Mouse (Mus musculus): ENCODE data around the gene Hdgfl2. TPM values are rescaled to one million over a fixed set of nuclear protein-coding genes. Genes with fewer than 3 reads are reported as not detected.
"Not testable (repeated sequence)": the region's sequence is repeated elsewhere in the genome, so short reads cannot be mapped to it uniquely, and the experiment has no call there.

The Hdgfl2 gene
- polyA plus RNA-seq, 1 experiment from 2014 or later: 150 TPM

DNA sequence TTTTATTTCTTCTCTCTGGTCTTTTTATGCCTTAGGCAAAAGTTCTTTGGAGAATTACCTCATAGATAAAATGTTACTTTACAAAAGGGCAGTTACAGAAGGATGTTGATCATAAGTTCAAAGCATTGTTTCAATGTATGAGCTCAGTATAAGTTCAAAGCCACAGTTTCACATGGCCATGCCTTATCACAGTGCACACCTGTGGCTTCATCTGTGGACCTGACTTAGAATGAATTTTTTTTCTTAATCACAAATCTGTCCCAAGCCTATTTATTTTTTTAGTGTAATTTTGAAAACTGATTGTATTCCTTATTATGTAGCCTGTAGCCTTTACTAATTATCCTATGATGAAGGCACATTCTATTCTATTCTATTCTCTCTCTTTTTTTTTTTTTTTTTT, 24.5 kb upstream of the Hdgfl2 start:
- ATAC-seq (replicated peaks; ENCODE audit: low FRiP score) (no peak), DNase-seq (ENCODE audit: low spot score) (no peak)
- H3K4me1 ChIP-seq (replicated peaks; ENCODE audit: control insufficient read depth, insufficient read depth, low read length): no peaks in the 10 kb centered on the region
- H3K27me3 ChIP-seq (ENCODE audit: control insufficient read depth, insufficient read depth, low read length): no peaks in the 10 kb centered on the region
- no peaks in the 10 kb centered on the region for H3K9me3 ChIP-seq (ENCODE audit: control insufficient read depth, low read length)
- H3K9ac ChIP-seq (ENCODE audit: low read length): no peak overlapping the region
- H3K27ac ChIP-seq (ENCODE audit: low read depth, low read length): no peak overlapping the region
- no peak overlapping the region for H3K4me3 ChIP-seq (ENCODE audit: low read depth, low read length)
- no peak overlapping the region for H3K4me2 ChIP-seq (ENCODE audit: low read depth, low read length, severe bottlenecking)
- peaks cover 31% of the 10 kb centered on the region for H3K36me3 ChIP-seq (ENCODE audit: control insufficient read depth, insufficient read depth, low read length)

GRCm38 (mm10) chr17:56055945-56056678, 23.3 kb upstream of the Hdgfl2 start:
- Histone ChIP-seq H3K4me3 (ENCODE audit: low read depth, low read length) (no peak overlapping the region), H3K4me2 (ENCODE audit: low read depth, low read length, severe bottlenecking) (no peak overlapping the region), H3K4me1 (replicated peaks; ENCODE audit: control insufficient read depth, insufficient read depth, low read length) (no peaks in the 10 kb centered on the region), H3K36me3 (ENCODE audit: control insufficient read depth, insufficient read depth, low read length) (peaks cover 41% of the 10 kb centered on the region), H3K9me3 (ENCODE audit: control insufficient read depth, low read length) (no peaks in the 10 kb centered on the region), H3K9ac (ENCODE audit: low read length) (no peak overlapping the region), H3K27ac (ENCODE audit: low read depth, low read length) (no peak overlapping the region), H3K27me3 (ENCODE audit: control insufficient read depth, insufficient read depth, low read length) (no peaks in the 10 kb centered on the region)
- no peak for ATAC-seq (replicated peaks; ENCODE audit: low FRiP score)
- WGBS: 83% methylated on average over 4 of the region's 4 CpGs
- no peak for DNase-seq (ENCODE audit: low spot score)

GRCm38 (mm10) chr17:56057381-56058120, 21.9 kb upstream of the Hdgfl2 start:
- H3K27ac ChIP-seq (ENCODE audit: low read depth, low read length): no peak overlapping the region
- no peak overlapping the region for H3K9ac ChIP-seq (ENCODE audit: low read length)
- no peak for DNase-seq (ENCODE audit: low spot score)
- no peak overlapping the region for H3K4me3 ChIP-seq (ENCODE audit: low read depth, low read length)
- H3K4me1 ChIP-seq (replicated peaks; ENCODE audit: control insufficient read depth, insufficient read depth, low read length): no peaks in the 10 kb centered on the region
- no peak overlapping the region for H3K4me2 ChIP-seq (ENCODE audit: low read depth, low read length, severe bottlenecking)
- H3K27me3 ChIP-seq (ENCODE audit: control insufficient read depth, insufficient read depth, low read length): no peaks in the 10 kb centered on the region
- WGBS: 84% methylated on average over 11 of the region's 11 CpGs
- peaks cover 47% of the 10 kb centered on the region for H3K36me3 ChIP-seq (ENCODE audit: control insufficient read depth, insufficient read depth, low read length)
- H3K9me3 ChIP-seq (ENCODE audit: control insufficient read depth, low read length): no peaks in the 10 kb centered on the region
- no peak for ATAC-seq (replicated peaks; ENCODE audit: low FRiP score)

DNA sequence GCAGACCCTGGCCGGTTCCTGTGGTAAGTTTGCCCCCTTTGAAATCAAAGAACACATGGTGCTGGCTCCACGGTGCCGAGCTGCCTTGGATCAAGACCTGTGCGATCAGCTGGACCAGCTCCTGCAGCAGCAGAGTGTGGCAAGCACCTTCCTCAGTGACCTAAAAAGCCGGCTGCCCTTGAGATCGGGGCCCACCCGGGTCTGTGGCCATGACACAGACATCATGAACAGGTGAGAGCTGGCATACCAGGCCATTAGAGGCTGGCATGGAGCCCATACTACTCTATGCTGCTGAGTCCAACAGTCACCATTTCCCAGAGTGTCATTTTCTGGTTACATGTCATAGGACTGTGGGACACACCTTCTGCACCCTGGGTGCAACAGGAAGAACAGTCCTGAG, 17.4 kb upstream of the Hdgfl2 start:
- no peak overlapping the region for H3K27ac ChIP-seq (ENCODE audit: low read depth, low read length)
- ATAC-seq (replicated peaks; ENCODE audit: low FRiP score): no peak
- peaks cover 75% of the 10 kb centered on the region for H3K36me3 ChIP-seq (ENCODE audit: control insufficient read depth, insufficient read depth, low read length)
- H3K27me3 ChIP-seq (ENCODE audit: control insufficient read depth, insufficient read depth, low read length): no peaks in the 10 kb centered on the region
- H3K4me1 ChIP-seq (replicated peaks; ENCODE audit: control insufficient read depth, insufficient read depth, low read length): no peaks in the 10 kb centered on the region
- no peaks in the 10 kb centered on the region for H3K9me3 ChIP-seq (ENCODE audit: control insufficient read depth, low read length)
- 95% methylated on average over 7 of the region's 7 CpGs for WGBS
- H3K4me3 ChIP-seq (ENCODE audit: low read depth, low read length): no peak overlapping the region
- no peak overlapping the region for H3K9ac ChIP-seq (ENCODE audit: low read length)
- no peak overlapping the region for H3K4me2 ChIP-seq (ENCODE audit: low read depth, low read length, severe bottlenecking)
- no peak for DNase-seq (ENCODE audit: low spot score)

DNA sequence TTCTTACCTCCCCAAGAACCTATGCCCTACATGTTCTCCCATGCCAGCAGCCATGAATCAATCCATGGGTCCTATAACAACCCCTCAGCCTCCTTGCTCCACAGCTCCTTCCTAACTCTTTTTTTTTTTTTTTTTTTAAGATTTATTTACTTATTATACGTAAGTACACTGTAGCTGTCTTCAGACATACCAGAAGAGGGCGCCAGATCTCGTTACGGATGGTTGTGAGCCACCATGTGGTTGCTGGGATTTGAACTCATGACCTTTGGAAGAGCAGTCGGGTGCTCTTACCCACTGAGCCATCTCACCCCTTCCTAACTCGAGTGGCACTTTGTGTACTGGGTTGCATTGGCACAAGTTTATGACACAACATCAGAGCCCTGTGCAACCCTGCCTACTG, 13.7 kb upstream of the Hdgfl2 start:
- not testable (repeated sequence) for DNase-seq (ENCODE audit: low spot score); H3K9ac ChIP-seq (ENCODE audit: low read length); H3K9me3 ChIP-seq (ENCODE audit: control insufficient read depth, low read length); H3K27me3 ChIP-seq (ENCODE audit: control insufficient read depth, insufficient read depth, low read length); H3K27ac ChIP-seq (ENCODE audit: low read depth, low read length); H3K4me3 ChIP-seq (ENCODE audit: low read depth, low read length); H3K4me1 ChIP-seq (replicated peaks; ENCODE audit: control insufficient read depth, insufficient read depth, low read length); ATAC-seq (replicated peaks; ENCODE audit: low FRiP score); H3K4me2 ChIP-seq (ENCODE audit: low read depth, low read length, severe bottlenecking)
- peaks cover 66% of the 10 kb centered on the region for H3K36me3 ChIP-seq (ENCODE audit: control insufficient read depth, insufficient read depth, low read length)
- WGBS: 86% methylated on average over 6 of the region's 6 CpGs

DNA sequence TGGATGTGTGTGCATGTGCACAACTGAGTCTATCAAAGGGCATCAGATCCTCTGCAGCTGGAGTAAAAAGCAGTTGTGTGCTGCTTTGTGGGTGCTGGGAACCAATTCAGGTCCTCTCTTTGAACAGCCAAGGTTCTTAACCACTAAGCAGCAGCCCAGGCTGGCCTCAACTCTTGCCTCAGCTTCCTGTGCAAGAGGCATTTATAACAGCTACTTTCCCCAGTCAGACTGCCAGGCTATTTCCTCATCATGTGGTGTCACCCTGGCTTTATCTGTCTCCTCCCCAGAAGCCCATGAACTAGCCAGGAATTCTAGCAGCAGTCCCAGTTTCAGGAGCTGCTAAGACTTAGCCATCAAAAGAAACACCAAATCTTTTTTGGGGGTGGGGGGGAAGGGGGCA, 13.0 kb upstream of the Hdgfl2 start:
- DNase-seq (ENCODE audit: low spot score) (no peak), ATAC-seq (replicated peaks; ENCODE audit: low FRiP score) (no peak)
- no peak overlapping the region for H3K4me3 ChIP-seq (ENCODE audit: low read depth, low read length)
- no peaks in the 10 kb centered on the region for H3K27me3 ChIP-seq (ENCODE audit: control insufficient read depth, insufficient read depth, low read length)
- H3K9ac ChIP-seq (ENCODE audit: low read length): no peak overlapping the region
- H3K4me1 ChIP-seq (replicated peaks; ENCODE audit: control insufficient read depth, insufficient read depth, low read length): no peaks in the 10 kb centered on the region
- H3K27ac ChIP-seq (ENCODE audit: low read depth, low read length): no peak overlapping the region
- H3K36me3 ChIP-seq (ENCODE audit: control insufficient read depth, insufficient read depth, low read length): peaks cover 60% of the 10 kb centered on the region
- no peaks in the 10 kb centered on the region for H3K9me3 ChIP-seq (ENCODE audit: control insufficient read depth, low read length)
- H3K4me2 ChIP-seq (ENCODE audit: low read depth, low read length, severe bottlenecking): no peak overlapping the region

- 94% methylated on average over 14 of the region's 14 CpGs for WGBS
- H3K27ac ChIP-seq (ENCODE audit: low read depth, low read length): no peak overlapping the region
- no peaks in the 10 kb centered on the region for H3K9me3 ChIP-seq (ENCODE audit: control insufficient read depth, low read length)
- H3K4me3 ChIP-seq (ENCODE audit: low read depth, low read length): no peak overlapping the region
- no peak overlapping the region for H3K4me2 ChIP-seq (ENCODE audit: low read depth, low read length, severe bottlenecking)
- H3K27me3 ChIP-seq (ENCODE audit: control insufficient read depth, insufficient read depth, low read length): no peaks in the 10 kb centered on the region
- ATAC-seq (replicated peaks; ENCODE audit: low FRiP score) (no peak), DNase-seq (ENCODE audit: low spot score) (no peak)
- peaks cover 40% of the 10 kb centered on the region for H3K36me3 ChIP-seq (ENCODE audit: control insufficient read depth, insufficient read depth, low read length)
- 0 out of 2 replicates have a peak, but pooled peaks cover 3% of the 10 kb centered on the region for H3K4me1 ChIP-seq (replicated peaks; ENCODE audit: control insufficient read depth, insufficient read depth, low read length)
- no peak overlapping the region for H3K9ac ChIP-seq (ENCODE audit: low read length)
These were observed 10.4 kb upstream of the Hdgfl2 start for GRCm38 (mm10) chr17:56069066-56069465.

DNA sequence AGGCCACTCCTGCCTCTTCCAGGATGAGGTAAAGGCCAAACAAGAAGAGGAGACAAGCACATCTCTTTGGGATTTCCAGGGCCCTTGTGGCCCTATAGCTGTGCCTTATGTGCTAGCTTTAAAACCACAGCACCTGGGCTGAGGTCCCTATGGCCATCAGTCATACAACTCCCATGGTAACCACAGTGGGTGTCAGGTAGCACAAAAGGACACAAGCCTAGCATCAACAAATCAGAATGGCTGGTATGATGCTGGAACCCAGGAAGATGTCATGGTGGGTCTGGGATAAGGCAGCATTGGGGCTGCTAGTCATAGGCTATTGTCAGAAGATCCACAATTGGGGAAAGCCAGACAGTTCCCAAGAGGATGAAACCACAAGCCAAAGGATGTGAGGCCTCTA, 8.3 kb upstream of the Hdgfl2 start:
- ATAC-seq (replicated peaks; ENCODE audit: low FRiP score) (no peak), DNase-seq (ENCODE audit: low spot score) (no peak)
- Histone ChIP-seq H3K9ac (ENCODE audit: low read length) (no peak overlapping the region), H3K36me3 (ENCODE audit: control insufficient read depth, insufficient read depth, low read length) (peaks cover 22% of the 10 kb centered on the region; the same call in 1 of the 2 replicates), H3K4me1 (replicated peaks; ENCODE audit: control insufficient read depth, insufficient read depth, low read length) (peaks cover 13% of the 10 kb centered on the region; the same call in 1 of the 2 replicates), H3K27me3 (ENCODE audit: control insufficient read depth, insufficient read depth, low read length) (no peaks in the 10 kb centered on the region), H3K4me2 (ENCODE audit: low read depth, low read length, severe bottlenecking) (no peak overlapping the region), H3K4me3 (ENCODE audit: low read depth, low read length) (no peak overlapping the region), H3K9me3 (ENCODE audit: control insufficient read depth, low read length) (no peaks in the 10 kb centered on the region), H3K27ac (ENCODE audit: low read depth, low read length) (no peak overlapping the region)

GRCm38 (mm10) chr17:56072243-56072642, 7.2 kb upstream of the Hdgfl2 start:
- Histone ChIP-seq H3K9me3 (ENCODE audit: control insufficient read depth, low read length) (no peaks in the 10 kb centered on the region), H3K36me3 (ENCODE audit: control insufficient read depth, insufficient read depth, low read length) (peaks cover 19% of the 10 kb centered on the region; the same call in 1 of the 2 replicates), H3K4me1 (replicated peaks; ENCODE audit: control insufficient read depth, insufficient read depth, low read length) (peaks cover 13% of the 10 kb centered on the region; the same call in 1 of the 2 replicates), H3K9ac (ENCODE audit: low read length) (no peak overlapping the region), H3K4me3 (ENCODE audit: low read depth, low read length) (no peak overlapping the region), H3K27ac (ENCODE audit: low read depth, low read length) (no peak overlapping the region), H3K27me3 (ENCODE audit: control insufficient read depth, insufficient read depth, low read length) (no peaks in the 10 kb centered on the region), H3K4me2 (ENCODE audit: low read depth, low read length, severe bottlenecking) (no peak overlapping the region)
- DNase-seq (ENCODE audit: low spot score) (no peak), ATAC-seq (replicated peaks; ENCODE audit: low FRiP score) (no peak)
- WGBS: 87% methylated on average over 5 of the region's 5 CpGs
